Mouse (Mus musculus): ENCODE results near the gene Hist2h2bb.
"Not testable (repeated sequence)": the region's sequence is repeated elsewhere in the genome, so short reads cannot be mapped to it uniquely, and the experiment has no call there.

Hist2h2bb gene

DNA sequence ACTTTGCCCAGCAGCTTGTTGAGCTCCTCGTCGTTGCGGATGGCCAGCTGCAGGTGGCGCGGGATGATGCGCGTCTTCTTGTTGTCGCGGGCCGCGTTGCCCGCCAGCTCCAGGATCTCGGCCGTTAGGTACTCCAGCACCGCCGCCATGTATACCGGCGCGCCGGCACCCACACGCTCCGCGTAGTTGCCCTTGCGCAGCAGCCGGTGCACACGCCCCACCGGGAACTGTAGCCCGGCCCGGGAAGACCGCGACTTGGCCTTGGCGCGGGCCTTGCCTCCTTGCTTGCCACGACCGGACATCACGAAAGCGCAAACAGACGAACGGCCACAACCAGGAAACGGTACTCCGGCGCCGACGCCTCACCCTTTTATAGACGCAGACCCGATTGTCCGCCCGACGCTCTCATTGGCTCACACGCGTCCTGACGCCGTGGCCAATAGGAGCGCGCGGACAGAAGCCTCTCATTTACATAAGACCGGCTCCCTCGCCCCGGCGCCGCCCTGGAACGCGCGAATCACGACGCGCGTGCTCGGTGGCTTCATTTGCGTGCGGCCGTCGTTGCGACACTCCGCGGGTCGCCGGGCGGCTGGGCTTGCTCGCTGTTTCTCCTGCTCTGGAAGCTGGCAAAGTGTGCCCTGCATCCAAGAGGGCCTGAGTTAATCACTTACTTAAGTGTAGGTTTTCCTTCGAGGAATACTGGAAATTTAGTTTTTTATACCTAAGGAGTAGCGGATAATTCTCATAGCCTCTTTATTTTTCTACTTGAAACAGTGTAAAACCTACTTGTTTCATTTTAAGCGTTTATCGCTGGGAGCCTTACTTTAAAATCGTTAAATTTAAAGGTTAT, 29.4 kb upstream of the Hist2h2bb start, which contains the start of gene Hist2h2aa2:
Gene Hist2h2aa2 (minus strand): TSS at position 328 of the 850 bp plus-strand sequence.
- DNase-seq (ENCODE audit: extremely low spot score, low spot score): not testable (repeated sequence)

DNA sequence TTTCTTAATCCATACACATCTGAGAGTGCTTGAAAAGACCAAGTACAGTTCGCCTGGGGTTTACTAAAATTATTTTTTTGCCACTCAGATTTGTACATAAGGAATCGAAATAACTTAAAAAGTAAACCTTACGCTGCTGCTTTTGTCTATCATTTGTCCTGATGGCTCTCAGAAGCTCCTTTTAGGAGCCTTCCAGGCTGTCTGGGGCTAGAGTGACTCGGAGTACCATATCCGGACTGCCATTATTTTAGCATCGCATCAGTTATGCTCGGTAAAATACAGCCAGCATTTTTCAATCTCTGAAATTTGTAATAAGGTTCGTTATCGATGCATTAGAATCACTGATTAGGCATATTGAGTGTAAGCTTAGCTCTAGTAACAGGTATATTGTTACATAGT, 28.8 kb upstream of the Hist2h2bb start:
- DNase-seq (ENCODE audit: extremely low spot score, low spot score): no peak

DNA sequence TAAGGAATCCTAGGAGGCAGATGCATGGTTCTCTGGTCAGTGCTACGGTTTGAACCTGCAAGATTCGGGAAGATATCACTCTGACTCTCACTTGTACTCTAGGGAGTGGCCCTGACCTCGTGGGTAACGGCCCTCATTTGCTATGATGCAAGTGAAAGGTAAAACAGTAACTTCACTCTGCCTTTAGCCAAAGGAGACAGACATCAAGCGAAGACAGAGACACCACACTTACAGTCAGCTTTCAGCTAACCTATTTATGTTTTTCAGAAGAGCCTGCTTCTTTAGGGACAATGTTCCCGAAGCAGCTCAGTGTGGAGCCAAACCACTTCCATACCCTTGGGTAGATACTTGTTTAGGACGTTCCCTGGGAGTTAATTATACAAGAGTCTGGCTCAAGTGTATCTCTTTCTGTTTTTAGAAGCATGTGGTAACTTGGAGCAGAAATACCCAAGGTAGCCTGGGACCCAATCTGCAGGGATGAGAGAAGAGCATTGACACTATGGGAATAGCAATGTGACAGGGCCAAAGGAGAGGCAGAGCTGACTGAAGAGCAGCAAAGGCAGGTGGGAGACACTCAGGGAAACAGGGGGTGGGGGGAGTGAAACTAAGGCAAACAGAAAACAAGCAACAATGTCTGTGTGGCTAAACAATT, 25.5 kb upstream of the Hist2h2bb start:
- no peak for DNase-seq (ENCODE audit: extremely low spot score, low spot score)

DNA sequence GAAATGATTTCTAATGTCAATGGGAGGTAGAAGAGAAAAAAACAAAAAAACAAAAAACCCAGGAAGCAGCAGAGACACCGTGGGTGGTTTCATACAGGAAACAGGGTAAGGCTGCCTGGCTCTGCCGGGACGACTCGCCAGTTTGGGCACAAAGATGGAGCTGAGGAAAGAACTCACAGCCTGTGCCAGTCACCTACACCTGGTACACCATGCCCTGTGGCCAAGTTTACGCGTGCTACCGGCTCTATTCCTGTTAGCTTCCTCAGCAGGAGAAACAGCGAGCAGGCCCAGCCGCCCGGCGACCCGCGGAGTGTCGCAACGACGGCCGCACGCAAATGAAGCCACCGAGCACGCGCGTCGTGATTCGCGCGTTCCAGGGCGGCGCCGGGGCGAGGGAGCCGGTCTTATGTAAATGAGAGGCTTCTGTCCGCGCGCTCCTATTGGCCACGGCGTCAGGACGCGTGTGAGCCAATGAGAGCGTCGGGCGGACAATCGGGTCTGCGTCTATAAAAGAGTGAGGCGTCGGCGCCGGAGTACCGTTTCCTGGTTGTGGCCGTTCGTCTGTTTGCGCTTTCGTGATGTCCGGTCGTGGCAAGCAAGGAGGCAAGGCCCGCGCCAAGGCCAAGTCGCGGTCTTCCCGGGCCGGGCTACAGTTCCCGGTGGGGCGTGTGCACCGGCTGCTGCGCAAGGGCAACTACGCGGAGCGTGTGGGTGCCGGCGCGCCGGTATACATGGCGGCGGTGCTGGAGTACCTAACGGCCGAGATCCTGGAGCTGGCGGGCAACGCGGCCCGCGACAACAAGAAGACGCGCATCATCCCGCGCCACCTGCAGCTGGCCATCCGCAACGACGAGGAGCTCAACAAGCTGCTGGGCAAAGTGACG, 24.3 kb upstream of the Hist2h2bb start, which contains the start of gene Hist2h2aa1:
Gene Hist2h2aa1 (plus strand): TSS at position 495 of the 884 bp plus-strand sequence.
- peak; percentile 79 for DNase-seq (ENCODE audit: extremely low spot score, low spot score)

DNA sequence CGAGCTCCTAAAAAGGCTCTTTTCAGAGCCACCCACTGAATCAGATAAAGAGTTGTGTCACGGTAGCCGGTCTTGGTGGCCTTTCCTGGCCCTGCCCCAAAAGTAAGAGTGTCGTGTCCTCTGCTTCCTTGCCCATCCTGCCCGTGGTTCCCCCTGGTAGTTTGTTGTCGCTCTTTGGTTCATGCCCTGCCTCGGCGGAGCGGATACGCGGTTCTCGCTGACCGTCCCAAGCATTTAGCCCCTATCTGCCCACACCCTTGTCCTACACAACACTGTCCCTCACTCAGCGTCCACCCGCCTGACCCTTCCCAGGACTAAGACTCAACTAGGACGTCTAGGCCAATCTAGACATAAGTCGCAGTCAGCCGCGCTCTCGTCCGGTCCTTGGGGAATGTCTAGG, 23.5 kb upstream of the Hist2h2bb start:
- DNase-seq (ENCODE audit: extremely low spot score, low spot score): not testable (repeated sequence)

DNA sequence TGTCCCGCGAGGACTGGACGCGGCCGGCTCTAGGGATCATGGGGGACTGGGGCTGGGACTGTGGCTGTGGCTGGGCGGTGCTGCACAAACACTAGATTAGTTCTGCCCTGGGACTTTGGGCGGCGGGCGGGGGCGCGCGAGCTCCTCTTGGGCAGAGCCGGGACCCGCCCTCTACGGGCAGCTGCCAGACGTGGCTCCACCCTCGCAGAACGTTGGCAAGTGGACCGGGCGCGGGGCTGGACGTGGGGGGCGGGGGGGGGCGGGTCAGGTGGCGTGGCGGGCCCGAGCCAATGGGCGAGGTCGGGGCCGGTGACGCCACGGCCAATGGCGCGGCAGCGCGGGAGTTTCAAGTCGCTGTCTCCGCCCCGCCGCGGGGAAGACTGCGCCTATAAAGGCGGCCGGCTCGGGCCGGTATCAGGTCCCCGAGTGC, 23.1 kb upstream of the Hist2h2bb start, which contains the start of gene Hist2h3c1:
Gene Hist2h3c1 (plus strand): TSS at position 259 of the 430 bp plus-strand sequence.
- DNase-seq (ENCODE audit: extremely low spot score, low spot score): not testable (repeated sequence)

DNA sequence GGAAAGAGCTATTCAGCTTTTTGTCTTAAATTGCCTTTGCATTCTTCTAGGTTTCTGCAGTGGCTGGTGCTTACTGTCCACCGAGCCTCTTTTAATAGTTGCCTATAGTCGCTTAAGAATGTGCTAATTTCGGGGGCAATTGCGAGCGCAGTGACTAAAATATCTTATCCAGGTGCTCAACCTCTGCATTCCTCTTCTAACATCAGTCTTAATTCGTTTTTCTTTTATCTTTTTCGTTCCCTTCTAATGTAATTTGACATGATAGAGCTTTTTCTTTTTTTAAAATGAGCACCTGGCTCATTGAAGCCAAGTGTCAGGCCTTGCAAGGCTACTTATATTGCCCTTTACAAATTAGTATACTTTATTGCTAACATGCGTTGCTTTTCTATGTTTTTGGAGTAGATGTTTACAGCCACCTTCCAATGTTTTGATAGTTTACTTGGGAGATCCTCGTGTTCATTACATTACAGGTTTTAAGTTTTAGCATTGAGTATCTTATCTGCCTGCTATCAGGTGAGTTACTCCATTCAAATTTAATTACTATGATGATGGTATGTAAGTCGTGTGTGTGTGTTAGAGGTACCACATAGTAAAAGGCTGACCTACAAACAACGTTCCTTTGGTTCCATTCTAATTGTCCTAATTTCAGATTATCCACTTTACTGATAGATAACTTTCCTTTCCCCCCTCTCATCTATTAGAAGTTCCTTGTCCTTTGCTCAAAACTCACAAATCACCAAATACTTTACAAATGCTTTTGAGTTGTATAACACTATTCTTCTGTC, 22.0 kb upstream of the Hist2h2bb start:
- no peak for DNase-seq (ENCODE audit: extremely low spot score, low spot score)

DNA sequence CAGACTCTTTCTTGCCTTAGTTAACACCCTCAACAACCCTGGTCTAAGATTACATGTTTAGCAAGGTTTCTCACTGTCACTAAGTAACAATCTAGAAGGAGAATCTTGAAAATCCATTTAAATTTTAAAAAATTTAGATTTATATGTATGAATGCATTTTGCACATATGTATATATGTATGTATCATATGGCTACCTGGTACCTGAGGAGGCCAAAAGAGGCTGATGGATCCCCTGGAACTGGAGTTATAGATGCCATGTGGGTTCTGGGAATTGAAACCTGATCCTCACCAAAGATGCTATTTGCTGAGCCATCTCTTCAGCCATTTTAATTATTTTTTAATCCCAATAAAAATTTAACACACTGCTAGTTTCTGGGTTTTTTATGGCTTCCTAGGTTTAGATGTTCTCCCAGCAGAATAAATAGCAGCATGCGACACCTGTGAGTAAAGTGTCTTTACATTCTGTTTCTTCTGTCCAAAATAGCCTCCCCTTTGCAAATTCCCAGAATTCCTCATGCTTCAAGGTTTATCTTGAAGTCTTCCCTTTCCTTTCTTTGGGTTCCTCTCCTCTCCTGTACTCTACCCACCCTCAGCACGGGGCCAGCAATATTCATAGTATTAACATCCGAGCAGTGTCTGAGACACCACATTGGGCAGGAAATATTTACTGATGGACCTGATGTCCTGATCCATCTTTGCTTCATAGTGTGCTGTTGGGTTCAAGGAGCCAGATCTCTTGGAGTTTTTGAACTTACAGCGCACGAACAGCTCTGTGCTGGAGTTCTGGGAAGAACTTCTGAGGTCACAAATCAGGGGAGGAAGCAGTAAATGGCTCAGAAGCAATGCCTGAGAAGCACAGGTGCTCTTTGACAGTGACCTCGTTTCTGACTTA, 21.2 kb upstream of the Hist2h2bb start:
- no peak for DNase-seq (ENCODE audit: extremely low spot score, low spot score)

DNA sequence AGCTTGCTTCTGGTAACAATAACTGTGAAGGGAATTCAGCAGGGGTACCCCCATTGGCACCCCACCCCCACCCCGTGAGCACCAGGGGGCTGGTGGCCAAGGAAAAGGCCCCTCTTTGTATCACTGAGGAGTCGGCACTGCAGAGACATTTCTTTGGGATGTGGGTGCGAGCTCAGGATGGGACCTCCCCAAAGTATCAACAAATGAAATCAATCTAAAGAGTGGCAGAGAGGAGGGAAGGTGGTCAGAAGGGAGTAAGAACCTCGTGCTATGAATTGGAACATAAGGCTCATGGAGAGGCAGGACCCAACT, 20.6 kb upstream of the Hist2h2bb start:
- no peak for DNase-seq (ENCODE audit: extremely low spot score, low spot score)

DNA sequence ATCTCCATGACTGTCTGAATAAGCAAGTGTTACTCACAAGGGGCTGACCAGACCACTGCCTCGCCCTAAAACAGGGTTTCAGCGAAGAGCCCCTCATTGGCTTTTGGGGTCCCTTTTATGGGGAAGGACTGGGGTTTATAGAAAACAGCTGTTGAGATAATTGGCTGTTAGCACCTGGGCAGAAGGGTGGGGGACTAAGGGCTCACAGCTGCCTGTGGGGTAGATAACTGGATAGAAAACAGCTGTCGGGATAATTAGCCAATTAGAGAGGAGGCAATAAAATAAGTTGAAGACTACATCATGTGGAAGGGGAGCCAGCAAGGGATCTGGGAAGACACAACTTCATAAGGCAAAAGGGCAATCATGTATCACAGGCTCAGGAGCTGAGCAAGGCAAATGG, 18.7 kb upstream of the Hist2h2bb start:
- DNase-seq (ENCODE audit: extremely low spot score, low spot score): no peak

DNA sequence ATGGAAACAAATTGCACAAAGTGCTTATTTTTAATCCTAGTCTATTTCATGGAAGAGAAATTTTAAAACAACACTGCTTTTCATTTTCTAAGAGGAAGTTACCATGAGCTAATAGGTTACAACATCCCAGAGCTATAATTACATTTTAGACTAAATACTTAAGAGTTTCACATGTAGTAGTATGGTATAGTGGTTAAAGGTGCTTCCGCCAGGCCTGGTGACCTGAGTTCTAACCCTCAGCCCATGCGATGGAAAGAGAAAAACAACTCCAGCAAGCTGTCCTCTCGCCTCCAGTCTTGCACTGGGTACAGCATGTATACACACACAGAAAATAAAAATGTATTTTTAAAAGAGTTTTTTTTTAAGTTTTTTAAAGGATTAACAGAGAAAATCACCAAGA, 17.8 kb upstream of the Hist2h2bb start:
- no peak for DNase-seq (ENCODE audit: extremely low spot score, low spot score)

DNA sequence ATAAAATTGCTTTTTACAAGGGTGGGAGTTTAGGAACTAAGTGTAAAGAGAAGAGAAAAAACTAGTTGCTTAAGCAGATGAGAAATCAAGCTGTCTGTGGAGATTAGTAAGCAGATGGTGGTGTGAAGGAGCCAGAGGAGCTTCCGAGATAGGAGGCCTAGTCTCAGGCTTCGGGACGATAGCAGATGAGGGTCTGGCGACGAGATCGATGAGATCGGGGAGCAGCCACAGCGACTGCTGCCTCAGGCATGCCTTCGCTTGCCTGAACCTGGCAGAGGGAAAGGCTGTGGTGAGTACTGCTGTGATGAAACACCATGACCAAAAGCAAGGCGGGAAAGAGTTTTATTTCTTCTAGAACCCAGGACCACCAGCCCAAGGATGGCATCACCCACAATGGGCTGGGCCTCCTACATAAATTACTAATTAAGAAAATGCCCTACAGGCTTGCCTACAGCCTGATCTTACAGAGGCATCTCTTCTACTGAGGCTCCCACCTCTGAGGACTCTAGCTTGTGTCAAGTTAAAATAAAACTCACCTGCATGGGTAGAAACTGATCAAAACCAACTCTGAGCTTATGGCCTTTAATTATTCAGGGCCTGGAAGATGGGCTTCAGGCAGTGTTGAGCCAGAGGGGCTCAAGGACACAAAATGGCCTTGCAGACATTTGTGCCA, 14.7 kb upstream of the Hist2h2bb start:
- no peak for DNase-seq (ENCODE audit: extremely low spot score, low spot score)

DNA sequence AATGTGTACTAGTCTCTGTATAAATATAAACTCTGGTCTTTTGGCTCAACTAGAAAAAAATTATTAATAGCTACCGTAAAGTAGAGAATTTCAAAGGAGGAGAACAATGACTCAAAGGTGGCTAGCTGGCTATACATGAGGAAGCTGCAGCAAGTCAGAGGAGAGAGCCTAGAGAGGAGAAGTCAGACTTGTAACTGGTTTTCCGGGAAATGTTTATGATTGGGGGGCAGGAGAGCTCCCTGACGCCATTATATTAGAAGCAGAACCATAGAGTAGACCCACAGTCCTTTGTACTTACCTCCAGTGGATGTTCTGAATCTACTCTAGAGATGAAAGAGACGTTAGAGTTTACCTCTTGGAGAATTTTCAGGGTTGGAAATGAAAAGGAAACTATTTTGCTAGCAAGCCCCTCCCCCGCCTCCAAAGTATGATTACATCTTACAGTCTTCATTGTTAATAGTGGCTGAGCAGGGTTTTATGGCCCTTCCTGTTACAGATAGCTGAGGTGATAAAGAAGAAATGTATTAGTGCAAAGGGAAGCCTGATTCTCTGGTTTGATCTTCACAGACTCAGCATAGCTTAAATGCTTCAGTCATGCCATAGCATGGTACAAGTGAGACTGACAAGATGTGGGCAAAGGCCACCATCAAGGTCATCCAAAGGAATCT, 13.5 kb upstream of the Hist2h2bb start:
- DNase-seq (ENCODE audit: extremely low spot score, low spot score): no peak

DNA sequence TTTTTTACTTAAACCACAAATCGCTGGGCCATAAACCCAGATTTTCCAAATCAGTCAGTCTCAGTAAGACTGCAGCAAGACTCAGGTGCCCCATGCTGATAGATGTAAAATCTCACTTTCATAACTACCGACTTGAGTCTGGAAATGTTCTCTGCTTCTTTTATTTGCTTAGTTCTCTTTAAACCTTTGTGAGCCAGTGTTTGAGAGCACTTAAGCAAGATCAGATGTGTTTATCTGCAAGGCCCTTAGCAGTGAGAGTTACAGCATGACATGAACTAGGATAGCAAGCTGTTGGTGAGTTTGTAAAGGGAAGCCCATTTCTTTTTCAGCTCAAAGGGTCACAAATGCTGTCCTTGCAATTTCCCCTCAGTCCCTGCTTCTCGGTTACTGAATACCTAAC, 12.4 kb upstream of the Hist2h2bb start:
- no peak for DNase-seq (ENCODE audit: extremely low spot score, low spot score)

DNA sequence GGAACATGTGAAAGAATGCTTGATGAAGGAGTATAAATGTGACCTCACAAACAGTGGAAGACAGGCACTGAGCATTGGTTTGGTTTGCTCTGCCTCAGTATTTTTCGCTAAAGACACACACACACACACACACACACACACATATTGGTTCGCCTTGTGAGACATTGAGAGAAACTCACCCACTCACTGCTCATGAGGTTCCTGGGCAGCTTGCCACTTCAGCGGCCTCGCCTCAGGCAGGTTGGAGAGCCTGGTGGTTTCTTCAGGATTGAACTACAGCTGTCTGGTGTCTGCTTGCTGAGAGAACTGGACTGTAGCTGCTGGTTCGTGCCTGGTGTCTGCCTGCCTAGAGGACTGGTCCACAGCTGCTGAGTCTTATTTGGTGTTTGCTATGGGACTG, 9.3 kb upstream of the Hist2h2bb start:
- DNase-seq (ENCODE audit: extremely low spot score, low spot score): no peak

DNA sequence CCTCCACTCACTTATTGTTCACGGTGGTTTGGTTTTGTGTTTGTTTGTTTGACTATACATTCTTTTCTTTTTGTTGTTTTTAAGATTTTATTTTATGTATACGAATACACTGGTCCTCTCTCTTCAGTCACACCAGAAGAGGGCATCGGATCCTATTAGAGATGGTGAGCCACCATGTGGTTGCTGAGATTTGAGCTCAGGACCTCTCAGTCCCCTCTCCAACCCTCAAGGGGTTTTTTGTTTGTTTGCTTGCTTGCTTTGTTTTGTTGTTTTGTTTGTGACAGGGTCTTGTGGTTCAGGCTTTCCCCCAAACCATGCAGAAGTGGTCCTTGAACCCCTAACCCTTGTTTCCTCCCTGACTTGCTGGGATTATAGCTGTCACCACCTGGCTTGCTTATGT, 7.9 kb upstream of the Hist2h2bb start:
- DNase-seq (ENCODE audit: extremely low spot score, low spot score): no peak

DNA sequence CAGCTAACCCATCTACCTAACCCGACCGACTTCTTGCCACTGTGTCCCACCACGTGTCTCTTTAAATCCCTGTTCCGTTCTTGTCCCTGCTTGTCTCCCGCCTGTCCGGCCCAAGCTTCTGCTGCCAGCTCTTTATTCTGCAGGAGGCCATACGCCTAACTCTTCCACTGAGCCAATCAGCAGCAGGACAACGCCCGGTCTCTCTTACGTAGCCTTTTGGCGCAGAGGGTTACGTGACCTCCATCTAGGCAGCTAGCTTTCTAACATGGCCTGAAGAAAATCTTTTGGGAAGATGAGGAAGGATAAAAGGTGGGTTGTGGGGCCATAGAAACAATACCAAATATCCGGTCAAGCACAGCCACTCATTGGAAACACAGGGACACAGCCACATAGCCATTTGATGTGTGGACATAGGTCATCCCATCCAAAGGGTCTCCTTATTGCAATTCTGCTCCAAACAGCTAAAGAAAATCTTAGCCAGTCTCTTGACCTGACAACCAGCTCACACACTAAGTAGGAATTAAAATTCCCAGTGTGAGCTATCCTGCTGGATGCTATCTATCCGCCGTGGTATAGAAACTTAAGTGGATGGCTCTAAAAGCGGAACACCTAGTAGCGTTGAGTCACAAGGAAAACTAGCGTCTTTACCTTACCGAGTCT, 7.2 kb upstream of the Hist2h2bb start:
- peak; percentile 81 for DNase-seq (ENCODE audit: extremely low spot score, low spot score)

DNA sequence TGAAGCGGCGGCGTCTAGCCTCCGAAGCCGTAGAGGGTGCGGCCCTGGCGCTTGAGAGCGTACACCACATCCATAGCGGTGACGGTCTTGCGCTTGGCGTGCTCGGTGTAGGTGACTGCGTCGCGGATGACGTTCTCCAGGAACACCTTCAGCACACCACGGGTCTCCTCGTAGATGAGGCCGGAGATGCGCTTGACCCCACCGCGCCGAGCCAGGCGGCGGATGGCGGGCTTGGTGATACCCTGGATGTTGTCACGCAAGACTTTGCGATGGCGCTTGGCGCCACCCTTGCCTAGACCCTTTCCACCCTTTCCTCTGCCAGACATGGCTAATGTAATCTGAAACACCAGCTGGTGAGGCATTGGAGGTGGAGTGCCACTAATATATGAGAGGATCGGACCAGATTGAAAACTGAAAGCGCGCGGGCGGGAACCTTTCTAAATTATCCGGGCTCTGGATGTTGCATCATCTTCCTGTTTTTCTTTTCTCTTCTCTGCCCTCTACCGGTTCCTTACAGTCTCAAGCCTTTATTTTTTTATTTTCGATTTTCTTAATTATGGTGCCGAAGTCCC, 6.5 kb upstream of the Hist2h2bb start, which contains the start of gene Hist2h4:
Gene Hist2h4 (minus strand): TSS at position 333 of the 572 bp plus-strand sequence.
- peak; percentile 97 for DNase-seq (ENCODE audit: extremely low spot score, low spot score)

All from neural tube, embryonic 10.5 days (tissue).